ENCODE assay signal across 10 mouse cellular contexts in the genomic region with DNA sequence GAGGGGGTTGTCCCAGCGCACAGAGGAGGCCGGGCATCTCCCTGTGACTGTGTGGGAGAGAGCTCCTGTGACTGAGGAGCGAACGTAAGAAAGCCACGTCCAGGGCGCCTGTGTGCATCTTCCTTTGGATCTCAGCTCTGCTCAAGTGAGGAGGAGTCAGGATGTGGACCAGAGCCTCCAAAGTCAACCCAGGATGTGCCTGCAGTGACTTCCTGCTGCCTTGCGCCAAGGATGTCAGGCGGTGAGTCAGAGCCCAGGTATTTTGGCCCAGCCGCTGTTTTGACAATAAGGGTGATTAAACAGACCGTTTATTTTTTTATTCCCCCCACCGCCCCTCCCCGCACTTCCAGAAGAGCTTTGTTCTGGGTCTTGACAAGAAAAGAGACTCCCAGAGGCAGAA.
DNase-seq lines count a peak whose midpoint lies in the region; ATAC-seq and TF ChIP-seq lines count a peak whose summit lies in the region.
"Had no signal": no experiment of that assay in that cellular context is flagged by ENCODE, and none has a peak within 500 bp of the region (broad histone marks: within the 10 kb centered on the region; RNA-seq: fewer than 3 reads in every experiment).

No protein-coding gene starts in this region.

- WGBS in hindbrain, embryonic 10.5 days = 40% methylated on average over 12 of the region's 12 CpGs
- WGBS in hindbrain, embryonic 14.5 days = 36% methylated on average over 12 of the region's 12 CpGs
- WGBS in kidney, postnatal 0 days = 3% methylated on average over 12 of the region's 12 CpGs
- 21% methylated on average over 12 of the region's 12 CpGs for WGBS in liver, embryonic 11.5 days

- ATAC-seq in hindbrain, embryonic 14.5 days (ENCODE audit: low FRiP score) = no peak
- ATAC-seq in kidney, postnatal 0 days (replicated peaks; ENCODE audit: low FRiP score, low read depth) = peak; percentile 47; the same call in 1 of the 2 replicates
- no peak for ATAC-seq in liver, embryonic 11.5 days (replicated peaks; ENCODE audit: low FRiP score)
- ATAC-seq in megakaryocyte progenitor cell, adult 5-6 weeks (replicated peaks; ENCODE audit: poor library complexity) = no peak
- ATAC-seq in granulocyte monocyte progenitor cell, adult 5-6 weeks (replicated peaks; ENCODE audit: poor library complexity, severe bottlenecking) = no peak
- ATAC-seq: forebrain, postnatal 0 days had no signal

- H3K4me1 ChIP-seq in hindbrain, embryonic 10.5 days (replicated peaks) = peaks cover 12% of the 10 kb centered on the region
- H3K4me1 ChIP-seq in hindbrain, embryonic 14.5 days (replicated peaks; ENCODE audit: control insufficient read depth, insufficient read depth, low read length) = 0 out of 2 replicates have a peak, but pooled peaks cover 2% of the 10 kb centered on the region
- no peaks in the 10 kb centered on the region for H3K4me1 ChIP-seq in kidney, postnatal 0 days (replicated peaks; ENCODE audit: insufficient read depth, low read length)
- H3K4me1 ChIP-seq in liver, embryonic 11.5 days (replicated peaks; ENCODE audit: control insufficient read depth, insufficient read depth, low read length) = no peaks in the 10 kb centered on the region

- peak overlapping the region; percentile 31; the same call in 1 of the 2 replicates for H3K27ac ChIP-seq in hindbrain, embryonic 10.5 days
- H3K27ac ChIP-seq in hindbrain, embryonic 14.5 days = no peak overlapping the region
- no peak overlapping the region for H3K27ac ChIP-seq in kidney, postnatal 0 days
- no peak overlapping the region for H3K27ac ChIP-seq in liver, embryonic 11.5 days (ENCODE audit: low read depth, low read length)

- no peak for DNase-seq in hindbrain, embryonic 10.5 days (ENCODE audit: low spot score)
- DNase-seq in hindbrain, embryonic 14.5 days (ENCODE audit: low spot score) = no peak
- peak; percentile 28 for DNase-seq in gastrocnemius, postnatal 25 days
- peak; percentile 67 for DNase-seq in kidney, postnatal 0 days (ENCODE audit: low spot score)
- peak; percentile 46 to 55 for DNase-seq in urinary bladder, adult 18-20 months (ENCODE audit: low spot score in 2 of 2)
- DNase-seq in liver, embryonic 11.5 days (ENCODE audit: low spot score) = no peak
- DNase-seq: forebrain, postnatal 0 days had no signal

- H3K4me2 ChIP-seq in hindbrain, embryonic 14.5 days (replicated peaks) = no peak overlapping the region
- H3K4me2 ChIP-seq in kidney, postnatal 0 days (ENCODE audit: low read length) = no peak overlapping the region
- no peak overlapping the region for H3K4me2 ChIP-seq in liver, embryonic 11.5 days

- 0 out of 2 replicates have a peak, but pooled peaks cover 5% of the 10 kb centered on the region for H3K9me3 ChIP-seq in hindbrain, embryonic 10.5 days
- H3K9me3 ChIP-seq in hindbrain, embryonic 14.5 days (ENCODE audit: control insufficient read depth, low read length) = no peaks in the 10 kb centered on the region
- no peaks in the 10 kb centered on the region for H3K9me3 ChIP-seq in kidney, postnatal 0 days (replicated peaks; ENCODE audit: low read length)
- no peaks in the 10 kb centered on the region; the same call in 1 of the 2 replicates for H3K9me3 ChIP-seq in liver, embryonic 11.5 days (ENCODE audit: control insufficient read depth, low read length)

- peaks cover 32% of the 10 kb centered on the region for H3K27me3 ChIP-seq in hindbrain, embryonic 10.5 days (ENCODE audit: insufficient read depth, poor library complexity, severe bottlenecking)
- H3K27me3 ChIP-seq in hindbrain, embryonic 14.5 days (ENCODE audit: control insufficient read depth, insufficient read depth, low read length) = no peaks in the 10 kb centered on the region; the same call in 1 of the 2 replicates
- no peaks in the 10 kb centered on the region for H3K27me3 ChIP-seq in kidney, postnatal 0 days (ENCODE audit: insufficient read depth, low read length)
- H3K27me3 ChIP-seq in liver, embryonic 11.5 days (replicated peaks; ENCODE audit: control insufficient read depth, insufficient read depth, low read length) = 0 out of 2 replicates have a peak, but pooled peaks cover 2% of the 10 kb centered on the region

- H3K9ac ChIP-seq in hindbrain, embryonic 14.5 days = no peak overlapping the region
- no peak overlapping the region for H3K9ac ChIP-seq in kidney, postnatal 0 days (ENCODE audit: low read depth, low read length)
- no peak overlapping the region for H3K9ac ChIP-seq in liver, embryonic 11.5 days (ENCODE audit: low read depth, low read length)
- H3K9ac ChIP-seq: forebrain, postnatal 0 days had no signal

- H3K36me3 ChIP-seq in hindbrain, embryonic 10.5 days = no peaks in the 10 kb centered on the region
- no peaks in the 10 kb centered on the region for H3K36me3 ChIP-seq in hindbrain, embryonic 14.5 days (replicated peaks; ENCODE audit: control insufficient read depth, insufficient read depth)
- H3K36me3 ChIP-seq in kidney, postnatal 0 days (ENCODE audit: insufficient read depth, low read length) = no peaks in the 10 kb centered on the region
- no peaks in the 10 kb centered on the region for H3K36me3 ChIP-seq in liver, embryonic 11.5 days (ENCODE audit: control insufficient read depth, insufficient read depth, low read length)
- H3K36me3 ChIP-seq: G1E had no signal

- TF ChIP-seq CTCF in kidney, postnatal 0 days (IDR thresholded peaks at IDR 0.05; ENCODE audit: low read depth) = no peak

- no peak overlapping the region for H3K4me3 ChIP-seq in hindbrain, embryonic 10.5 days
- H3K4me3 ChIP-seq in hindbrain, embryonic 14.5 days (replicated peaks; ENCODE audit: low read length) = no peak overlapping the region
- no peak overlapping the region for H3K4me3 ChIP-seq in kidney, postnatal 0 days (replicated peaks; ENCODE audit: low read depth, low read length)
- no peak overlapping the region for H3K4me3 ChIP-seq in liver, embryonic 11.5 days (ENCODE audit: low read depth, low read length)

Comparison
In these comparisons a context has a peak if more than half of its experiments do, and no peak if none do; other contexts are left out.
1. DNase-seq: peak in gastrocnemius, postnatal 25 days (single experiment), kidney, postnatal 0 days (single experiment) and urinary bladder, adult 18-20 months (2 of 2); none in hindbrain, embryonic 10.5 days (single experiment), hindbrain, embryonic 14.5 days (single experiment) and liver, embryonic 11.5 days (single experiment).